Mouse (Mus musculus) left cerebral cortex, postnatal 14 days (tissue): ENCODE measurements around the gene 2810408A11Rik. TPM values are rescaled to one million over a fixed set of nuclear protein-coding genes. Genes with fewer than 3 reads are reported as not detected.

ENCODE experiments used
- DNase-seq, 2 experiments: peaks; one replicate each; pipeline ENCODE4 v3.0.0; 2021 to 2022; ENCODE audit warnings: low spot score in 2 of 2, mixed read lengths in 1 of 2
- intact Hi-C: fragments of 180-260 bp; cut with DNase I; formaldehyde crosslinking; loops from one replicate; pipeline ENCODE4 v1.15.1; 2025
- total RNA-seq, 2 experiments: library from RNA; stranded (reverse); gene quantifications; 2 replicates each; pipeline ENCODE4 v1.2.3; 2021

Gene 2810408A11Rik
- total RNA-seq, 2 experiments from 2014 or later: 0.38 TPM; not detected in 1

GRCm38 (mm10) chr11:69891482-69891881 lies 9.3 kb downstream of the 2810408A11Rik start:
- DNase-seq: peak; percentile 44 to 52
- intact Hi-C loops: no loop called here

GRCm38 (mm10) chr11:69886907-69887635 lies 13.7 kb downstream of the 2810408A11Rik start:
- DNase-seq: no peak
- intact Hi-C loops: no loop called here

- no peak for DNase-seq
- intact Hi-C loops: no loop called here
Observed at GRCm38 (mm10) chr11:69884663-69885062, 16.1 kb downstream of the 2810408A11Rik start.

GRCm38 (mm10) chr11:69884240-69884639 lies 16.5 kb downstream of the 2810408A11Rik start:
- intact Hi-C loops: no loop called here
- no peak for DNase-seq

- intact Hi-C loops: no loop called here
- DNase-seq: no peak
Observed at GRCm38 (mm10) chr11:69883527-69884151, 17.1 kb downstream of the 2810408A11Rik start.

GRCm38 (mm10) chr11:69883066-69883465 lies 17.7 kb downstream of the 2810408A11Rik start:
- intact Hi-C loops: no loop called here
- DNase-seq: no peak

GRCm38 (mm10) chr11:69881787-69882670 lies 18.8 kb downstream of the 2810408A11Rik start:
- no peak for DNase-seq
- intact Hi-C loops: no loop called here

- DNase-seq: peak in 1 of 2 experiments; percentile 62
- intact Hi-C loops: no loop called here
Observed at GRCm38 (mm10) chr11:69880853-69881603, 19.8 kb downstream of the 2810408A11Rik start, which contains the start of gene Kctd11. Gene Kctd11 (minus strand): TSS chr11:69881406.

GRCm38 (mm10) chr11:69880506-69880852 lies 20.3 kb downstream of the 2810408A11Rik start:
- intact Hi-C loops: no loop called here
- peak; percentile 48 to 55 for DNase-seq

- DNase-seq: no peak
- intact Hi-C loops: loop anchor here (5.0 to 10.0 kb wide), 2 partner anchors 77 to 195 kb away; partner anchors contain the start of genes Fgf11, Senp3 and Tnfsf13
Observed at GRCm38 (mm10) chr11:69879711-69880110, 21.1 kb downstream of the 2810408A11Rik start.

- DNase-seq: no peak
- intact Hi-C loops: loop anchor here (5.0 to 10.0 kb wide), 2 partner anchors 77 to 194 kb away; partner anchors contain the start of genes Fgf11, Senp3 and Tnfsf13
Observed at GRCm38 (mm10) chr11:69878952-69879351, 21.8 kb downstream of the 2810408A11Rik start.

- intact Hi-C loops: loop anchor here (5.0 to 10.0 kb wide), 2 partner anchors 76 to 194 kb away; partner anchors contain the start of genes Fgf11, Senp3 and Tnfsf13
Observed at GRCm38 (mm10) chr11:69878399-69878798, 22.4 kb downstream of the 2810408A11Rik start.

GRCm38 (mm10) chr11:69877878-69878277 lies 22.9 kb downstream of the 2810408A11Rik start, which contains the start of gene Tmem95:
Gene Tmem95 (minus strand): TSS chr11:69878018.
- DNase-seq: no peak
- intact Hi-C loops: loop anchor here (5.0 to 10.0 kb wide), 2 partner anchors 76 to 193 kb away; partner anchors contain the start of genes Fgf11, Senp3 and Tnfsf13

More at GRCm38 (mm10) chr11:69878399-69878798, 22.4 kb downstream of the 2810408A11Rik start:
- no peak for DNase-seq

- intact Hi-C loops: loop anchor here (5.0 to 10.0 kb wide), 2 partner anchors 75 to 192 kb away; partner anchors contain the start of genes Fgf11, Senp3 and Tnfsf13
- peak; percentile 75 to 84 for DNase-seq
Observed at GRCm38 (mm10) chr11:69876867-69877266, 23.9 kb downstream of the 2810408A11Rik start.

- intact Hi-C loops: loop anchor here (5.0 to 10.0 kb wide), 2 partner anchors 74 to 191 kb away; partner anchors contain the start of genes Fgf11, Senp3 and Tnfsf13
Observed at GRCm38 (mm10) chr11:69876186-69876585, 24.6 kb downstream of the 2810408A11Rik start.

GRCm38 (mm10) chr11:69872451-69872850 lies 28.3 kb downstream of the 2810408A11Rik start:
- no peak for DNase-seq
- intact Hi-C loops: loop anchor here (10.0 kb wide), 1 partner anchor 188 kb away; the partner anchor contains the start of genes Senp3 and Tnfsf13

More at GRCm38 (mm10) chr11:69876186-69876585, 24.6 kb downstream of the 2810408A11Rik start:
- DNase-seq: peak in 1 of 2 experiments; percentile 32

GRCm38 (mm10) chr11:69871822-69872221 lies 29.0 kb downstream of the 2810408A11Rik start:
- no peak for DNase-seq
- intact Hi-C loops: loop anchor here (10.0 kb wide), 1 partner anchor 187 kb away; the partner anchor contains the start of genes Senp3 and Tnfsf13
